Mouse (Mus musculus) cortical plate, adult 2 months (tissue): ENCODE data around the gene Mettl24.

Source experiments
- CTCF ChIP-seq: fragments of 200-500 bp; IDR thresholded peaks from 2 replicates; pipeline ENCODE4 v1.5.1; 2011; ENCODE audit warnings: mild to moderate bottlenecking, control low read depth, low read length; ENCODE audit not compliant: insufficient read depth; ENCODE audit errors: extremely low read depth
- POLR2A ChIP-seq: fragments of 200-500 bp; IDR thresholded peaks from 2 replicates; pipeline ENCODE4 v1.6.1; 2011; ENCODE audit warnings: mild to moderate bottlenecking, low read length, control low read depth; ENCODE audit not compliant: insufficient read depth; ENCODE audit errors: extremely low read depth

- TF ChIP-seq POLR2A (no peak), CTCF (no peak)
Observed at GRCm38 (mm10) chr10:40644456-40644855, 38.6 kb upstream of the Mettl24 start.
